Mouse (Mus musculus) urinary bladder, postnatal 25 days (tissue): ENCODE data around the gene Pard3b.

ENCODE experiments used
- DNase-seq: peaks from one replicate; pipeline ENCODE4 v3.0.0; 2022; ENCODE audit warnings: low spot score

Pard3b gene

GRCm38 (mm10) chr1:61638347-61639111 lies at the start of gene Pard3b:
Gene Pard3b, plus strand, starts transcription at chr1:61638824.
- peak; percentile 70 for DNase-seq

- DNase-seq, result no peak
These were observed 22.4 kb upstream of the Pard3b start for GRCm38 (mm10) chr1:61616176-61616575.

- no peak for DNase-seq
These were observed 18.0 kb upstream of the Pard3b start for GRCm38 (mm10) chr1:61620651-61621050.

- DNase-seq, result no peak
These were observed 8.8 kb upstream of the Pard3b start for GRCm38 (mm10) chr1:61629857-61630256.

GRCm38 (mm10) chr1:61639114-61640093 lies 780 bp downstream of the Pard3b start:
- DNase-seq, result no peak

GRCm38 (mm10) chr1:61641880-61642279 lies 3.3 kb downstream of the Pard3b start:
- DNase-seq, result no peak

GRCm38 (mm10) chr1:61645062-61645461 lies 6.4 kb downstream of the Pard3b start:
- no peak for DNase-seq

- no peak for DNase-seq
These were observed 11.3 kb downstream of the Pard3b start for GRCm38 (mm10) chr1:61649964-61650363.

- DNase-seq, result no peak
These were observed 13.0 kb downstream of the Pard3b start for GRCm38 (mm10) chr1:61651454-61652271.

GRCm38 (mm10) chr1:61657760-61658159 lies 19.1 kb downstream of the Pard3b start:
- DNase-seq, result no peak

- no peak for DNase-seq
These were observed 21.3 kb downstream of the Pard3b start for GRCm38 (mm10) chr1:61659931-61660330.

- DNase-seq, result no peak
These were observed 46.7 kb downstream of the Pard3b start for GRCm38 (mm10) chr1:61685221-61685814.

GRCm38 (mm10) chr1:61685921-61686320 lies 47.3 kb downstream of the Pard3b start:
- no peak for DNase-seq

GRCm38 (mm10) chr1:61688301-61688700 lies 49.7 kb downstream of the Pard3b start:
- no peak for DNase-seq

- DNase-seq, result no peak
These were observed 60.0 kb downstream of the Pard3b start for GRCm38 (mm10) chr1:61698462-61699218.

- DNase-seq, result no peak
These were observed 71.2 kb downstream of the Pard3b start for GRCm38 (mm10) chr1:61709812-61710211.

GRCm38 (mm10) chr1:61711523-61711922 lies 72.9 kb downstream of the Pard3b start:
- DNase-seq, result no peak

GRCm38 (mm10) chr1:61729654-61730053 lies 91.0 kb downstream of the Pard3b start:
- DNase-seq, result no peak

- no peak for DNase-seq
These were observed 97.9 kb downstream of the Pard3b start for GRCm38 (mm10) chr1:61736550-61736949.

- DNase-seq, result no peak
These were observed 104.2 kb downstream of the Pard3b start for GRCm38 (mm10) chr1:61742831-61743230.

- DNase-seq, result no peak
These were observed 108.9 kb downstream of the Pard3b start for GRCm38 (mm10) chr1:61747481-61747880.
